Mouse (Mus musculus) ovary, postnatal 14 days (tissue): ENCODE data around the gene Casp7.
"Not testable (repeated sequence)": the region's sequence is repeated elsewhere in the genome, so short reads cannot be mapped to it uniquely, and the experiment has no call there.

Experiments used
- DNase-seq: peaks from one replicate; pipeline ENCODE4 v3.0.0; 2022; ENCODE audit warnings: low spot score

Casp7 gene

GRCm38 (mm10) chr19:56385546-56385945 is 11.4 kb upstream of the Casp7 start:
- DNase-seq, result no peak

GRCm38 (mm10) chr19:56386095-56386494 is 10.8 kb upstream of the Casp7 start:
- no peak for DNase-seq

GRCm38 (mm10) chr19:56387726-56388302 is 9.1 kb upstream of the Casp7 start:
- no peak for DNase-seq

GRCm38 (mm10) chr19:56389176-56389575 is 7.8 kb upstream of the Casp7 start:
- DNase-seq, result no peak

GRCm38 (mm10) chr19:56389879-56390278 is 7.0 kb upstream of the Casp7 start, which contains the start of gene Nrap:
Nrap (minus strand) TSS chr19:56390037.
- no peak for DNase-seq

GRCm38 (mm10) chr19:56391307-56392046 is 5.5 kb upstream of the Casp7 start:
- no peak for DNase-seq

- no peak for DNase-seq
Measured at GRCm38 (mm10) chr19:56393311-56393866, 3.5 kb upstream of the Casp7 start.

GRCm38 (mm10) chr19:56395183-56395935 is 1.6 kb upstream of the Casp7 start:
- DNase-seq, result no peak

GRCm38 (mm10) chr19:56396227-56396626 is 702 bp upstream of the Casp7 start:
- DNase-seq, result no peak

GRCm38 (mm10) chr19:56397663-56398527 is 966 bp downstream of the Casp7 start:
- DNase-seq, result no peak

- no peak for DNase-seq
Measured at GRCm38 (mm10) chr19:56398528-56398795, 1.5 kb downstream of the Casp7 start.

GRCm38 (mm10) chr19:56400200-56400599 is 3.3 kb downstream of the Casp7 start:
- peak; percentile 72 for DNase-seq

- no peak for DNase-seq
Measured at GRCm38 (mm10) chr19:56401864-56402263, 4.9 kb downstream of the Casp7 start.

- no peak for DNase-seq
Measured at GRCm38 (mm10) chr19:56405824-56406223, 8.9 kb downstream of the Casp7 start.

GRCm38 (mm10) chr19:56406581-56406980 is 9.7 kb downstream of the Casp7 start:
- no peak for DNase-seq

GRCm38 (mm10) chr19:56409884-56410283 is 13.0 kb downstream of the Casp7 start:
- not testable (repeated sequence) for DNase-seq

GRCm38 (mm10) chr19:56418404-56418803 is 21.5 kb downstream of the Casp7 start:
- DNase-seq, result no peak

- DNase-seq, result no peak
Measured at GRCm38 (mm10) chr19:56419452-56419851, 22.5 kb downstream of the Casp7 start.

- DNase-seq, result no peak
Measured at GRCm38 (mm10) chr19:56420345-56420744, 23.4 kb downstream of the Casp7 start.

- peak; percentile 87 for DNase-seq
Measured at GRCm38 (mm10) chr19:56422476-56423338, 25.8 kb downstream of the Casp7 start.

- DNase-seq, result no peak
Measured at GRCm38 (mm10) chr19:56423370-56423769, 26.4 kb downstream of the Casp7 start.
